Mouse (Mus musculus) cerebellum, postnatal 25 days (tissue): ENCODE results near the gene Clip1.

Source experiments
- DNase-seq, 2 experiments: peaks; one replicate each; pipeline ENCODE4 v3.0.0; 2021; ENCODE audit warnings: mixed read lengths in 2 of 2

Gene Clip1

DNA sequence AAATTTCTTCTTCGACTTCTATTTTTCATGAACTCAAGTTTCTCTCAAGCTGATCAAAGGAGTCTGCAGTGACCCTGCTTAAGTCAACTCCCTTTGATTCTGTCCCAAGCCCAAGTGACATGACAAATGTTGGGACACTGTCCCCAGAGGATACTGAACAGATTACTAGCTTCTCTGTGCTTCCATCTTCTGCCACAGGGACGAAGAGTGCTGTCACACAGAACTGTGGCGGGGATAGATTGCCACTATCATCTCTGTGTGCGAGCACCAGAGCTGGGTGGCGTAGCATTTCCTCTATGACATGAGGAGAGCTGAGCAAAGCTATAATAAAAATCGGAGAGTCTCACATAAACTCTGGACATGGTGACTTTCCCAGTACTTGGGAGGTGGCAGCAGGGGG lies 82.2 kb downstream of the Clip1 start:
- no peak for DNase-seq

DNA sequence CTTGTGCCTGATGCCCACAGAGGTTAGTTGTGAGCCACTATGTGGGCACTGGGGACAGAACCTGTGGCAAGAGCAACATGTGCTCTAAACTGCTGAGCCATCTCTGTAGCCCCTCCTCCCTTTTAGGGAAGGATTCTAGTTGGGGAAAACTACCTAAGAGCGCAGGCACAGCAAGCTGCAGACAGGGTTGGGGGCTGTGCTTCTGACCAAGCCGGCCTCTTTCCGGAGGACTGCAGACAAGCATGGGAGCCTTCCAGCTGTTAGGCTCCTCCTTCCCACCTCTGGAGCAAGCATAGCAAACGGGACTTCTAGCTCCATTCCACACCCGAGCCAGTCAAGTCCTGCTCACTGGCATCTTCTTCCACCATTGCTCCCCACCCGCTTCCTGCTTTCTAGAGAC lies 85.1 kb downstream of the Clip1 start:
- no peak for DNase-seq

DNA sequence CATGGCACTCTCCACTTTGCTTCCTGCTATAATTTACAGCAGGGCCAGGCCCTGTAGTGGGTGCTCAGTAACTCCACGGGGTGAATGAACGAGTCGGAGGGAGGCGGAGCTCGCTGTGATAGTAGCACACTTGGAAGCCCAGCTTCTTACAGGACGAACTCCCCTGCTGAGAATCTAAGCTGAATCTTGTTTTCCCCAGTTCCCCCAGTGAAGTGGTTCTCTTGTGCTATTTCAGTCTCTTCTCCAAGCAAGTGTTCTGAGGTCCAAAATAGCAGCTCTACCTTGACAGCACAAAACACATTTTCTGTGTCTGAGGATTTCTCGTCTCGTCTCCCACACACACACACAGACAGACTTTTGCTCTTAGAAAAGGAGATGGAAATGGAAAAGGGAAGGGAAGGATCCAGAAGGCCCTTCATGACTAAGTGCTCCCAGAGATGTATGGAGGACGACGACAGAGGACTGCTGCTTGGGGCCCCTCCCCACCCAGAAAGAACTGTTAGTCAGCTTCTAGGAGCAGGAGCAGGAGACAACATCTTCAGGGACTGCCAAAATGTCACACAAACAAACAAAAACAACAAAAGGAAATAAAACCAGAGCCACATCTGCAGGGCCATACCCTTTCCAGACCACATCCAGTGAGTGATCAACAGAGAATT lies 90.7 kb downstream of the Clip1 start:
- no peak for DNase-seq

DNA sequence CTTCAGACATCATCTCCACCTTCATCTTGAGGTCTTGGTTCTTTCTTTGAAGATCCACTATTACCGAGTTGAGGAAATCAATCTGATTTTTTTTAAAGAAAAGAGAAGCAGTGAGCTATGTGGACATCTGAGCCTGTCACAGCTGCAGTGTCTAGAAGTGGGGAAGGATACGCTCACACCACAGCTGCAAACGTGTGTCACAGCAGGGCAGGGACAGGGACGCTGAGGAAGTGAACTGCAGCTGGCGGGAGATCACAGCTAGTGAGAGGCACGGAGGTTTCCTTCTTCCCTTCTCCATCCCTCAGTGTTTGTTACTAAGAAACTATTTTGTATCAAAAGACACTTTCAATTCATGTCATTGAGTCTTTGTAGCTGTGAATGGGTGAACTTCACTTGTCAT lies 104.4 kb downstream of the Clip1 start:
- DNase-seq = no peak

DNA sequence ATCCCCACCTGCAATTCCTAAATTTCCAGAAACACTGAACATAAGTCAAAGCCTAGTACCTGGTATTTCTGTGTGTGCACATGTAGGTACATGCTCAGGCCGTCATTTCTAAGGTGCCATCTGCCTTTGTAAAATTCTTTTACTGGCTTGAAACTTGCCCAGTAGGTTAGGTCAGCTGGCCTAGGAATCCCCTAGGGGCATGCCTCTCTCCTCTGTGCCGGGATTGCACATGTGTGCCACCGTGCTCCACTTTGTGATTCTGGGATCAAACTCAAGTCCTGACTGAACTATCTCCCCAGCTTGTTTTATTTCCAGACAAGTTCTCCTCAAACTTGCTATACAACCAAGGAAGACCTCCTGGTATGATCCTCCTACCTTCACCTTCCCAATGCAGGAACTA lies 107.7 kb downstream of the Clip1 start:
- DNase-seq = no peak

DNA sequence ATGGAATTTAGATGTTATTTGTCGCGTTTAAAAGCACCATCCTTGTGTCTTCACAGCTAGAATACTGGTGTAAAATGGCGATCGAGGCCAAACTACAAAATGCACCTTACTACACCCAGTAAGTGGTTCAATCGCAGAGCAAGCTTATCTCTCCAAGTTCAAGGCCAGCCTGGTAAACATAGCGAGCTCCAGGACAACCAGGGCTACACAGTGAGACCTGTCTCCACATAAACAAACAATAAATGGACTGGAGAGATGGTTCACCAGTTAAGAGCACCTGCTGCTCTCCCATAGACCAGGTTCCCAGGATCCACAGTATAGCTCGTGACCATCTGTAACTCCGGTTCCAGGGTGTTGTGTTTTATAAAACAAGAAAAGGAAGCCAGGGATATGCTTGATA lies 111.1 kb downstream of the Clip1 start:
- DNase-seq = no peak

DNA sequence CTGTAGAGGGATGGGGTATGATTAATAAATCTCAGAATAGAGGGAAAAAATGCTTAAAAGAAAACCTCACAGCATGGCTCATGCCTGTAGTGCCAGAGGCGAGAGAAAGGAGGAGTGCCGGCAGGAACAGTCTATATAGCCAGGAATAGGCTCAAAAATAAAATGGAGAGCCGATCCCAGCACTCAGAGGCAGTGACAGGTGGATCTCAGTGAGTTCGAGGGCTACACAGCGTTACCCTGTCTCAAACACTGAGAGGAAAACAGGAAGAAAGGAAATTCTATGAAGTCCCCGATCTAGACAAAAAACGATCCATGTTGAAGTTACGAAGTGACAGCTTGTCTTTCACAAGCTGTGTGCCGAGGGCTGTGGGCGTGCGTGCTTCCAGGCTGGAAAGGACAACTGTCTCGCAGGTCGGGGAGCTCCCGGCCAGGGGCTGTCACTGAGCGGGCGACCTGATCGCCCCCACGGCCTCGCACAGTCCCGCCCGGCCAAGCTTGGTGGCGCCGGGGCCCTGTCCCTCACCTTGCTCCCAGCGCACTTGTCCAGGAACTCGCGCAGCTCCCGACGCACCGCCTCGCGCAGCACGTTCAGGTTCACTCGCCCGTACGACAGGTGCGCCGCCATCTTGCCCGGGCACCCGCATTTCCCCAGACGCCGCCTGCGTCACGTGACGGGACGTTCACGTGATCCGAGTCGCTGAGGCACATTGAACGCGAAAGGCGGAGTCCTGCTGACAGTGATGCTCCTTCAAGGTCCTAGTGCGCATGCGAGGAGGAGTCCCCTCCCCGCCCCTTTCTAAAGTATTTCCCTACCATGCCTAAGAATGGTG lies 111.8 kb downstream of the Clip1 start, which contains the start of gene Vps33a:
TSS of gene Vps33a (minus strand) at position 682 of the 830 bp plus-strand sequence.
- peak; percentile 96 to 99 for DNase-seq

DNA sequence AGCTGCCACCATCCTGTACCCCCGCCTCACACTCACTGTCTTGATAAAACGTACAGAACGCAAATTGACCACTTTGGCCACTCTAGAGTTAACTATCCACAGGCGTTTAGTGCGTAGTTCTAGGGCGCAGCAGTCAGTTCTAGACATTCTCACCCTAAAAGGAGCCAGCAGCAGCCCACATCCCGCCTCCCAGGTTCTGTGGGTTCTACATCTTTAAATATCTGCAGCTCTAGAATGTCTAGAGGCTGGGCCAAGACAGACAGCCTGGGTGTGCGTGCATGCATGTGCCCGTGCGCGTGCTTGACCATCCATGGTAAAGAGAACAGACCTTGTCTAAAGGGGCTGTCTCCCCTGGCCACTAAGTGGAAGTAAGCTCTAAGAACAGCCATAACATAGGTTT lies 123.3 kb downstream of the Clip1 start:
- no peak for DNase-seq

DNA sequence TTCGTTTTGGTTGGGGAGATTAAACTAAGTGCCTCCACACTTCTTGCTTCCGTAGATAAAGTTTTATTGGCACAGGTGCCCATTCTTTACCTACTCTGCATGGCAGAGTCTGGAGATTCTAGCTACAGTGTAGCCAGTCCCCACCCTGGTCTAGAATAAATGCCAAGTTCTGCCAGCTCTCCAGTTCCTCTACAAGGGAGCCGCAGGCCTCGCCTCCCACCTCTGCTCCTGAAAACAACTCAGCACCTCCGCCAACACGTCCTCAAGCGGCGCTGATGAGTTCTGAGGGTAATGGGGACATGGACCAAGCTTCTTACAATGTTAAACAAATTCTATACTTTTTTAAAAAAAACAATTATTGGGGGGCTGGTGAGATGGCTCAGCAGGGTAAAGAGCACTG lies 124.8 kb downstream of the Clip1 start:
- no peak for DNase-seq

DNA sequence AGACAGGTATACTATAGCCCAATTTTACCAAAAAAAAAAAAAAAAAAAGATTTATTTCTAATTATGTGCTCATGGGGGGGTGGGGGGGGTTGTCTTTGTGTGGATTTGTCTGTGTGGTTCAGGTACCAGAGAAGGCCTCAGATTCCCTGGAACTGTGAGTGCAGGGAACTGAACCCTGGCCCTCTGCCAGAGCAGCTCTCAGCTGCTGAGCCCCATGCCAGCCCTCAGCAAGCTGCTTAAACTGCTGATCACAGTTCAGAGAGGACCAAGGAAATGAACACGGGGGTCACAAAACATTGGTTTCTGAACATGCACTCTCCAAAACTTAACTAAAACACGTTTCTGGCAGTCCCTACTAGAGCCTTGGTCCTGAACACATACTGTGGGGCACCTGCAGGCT lies 128.0 kb downstream of the Clip1 start:
- DNase-seq = peak; percentile 86 to 92

DNA sequence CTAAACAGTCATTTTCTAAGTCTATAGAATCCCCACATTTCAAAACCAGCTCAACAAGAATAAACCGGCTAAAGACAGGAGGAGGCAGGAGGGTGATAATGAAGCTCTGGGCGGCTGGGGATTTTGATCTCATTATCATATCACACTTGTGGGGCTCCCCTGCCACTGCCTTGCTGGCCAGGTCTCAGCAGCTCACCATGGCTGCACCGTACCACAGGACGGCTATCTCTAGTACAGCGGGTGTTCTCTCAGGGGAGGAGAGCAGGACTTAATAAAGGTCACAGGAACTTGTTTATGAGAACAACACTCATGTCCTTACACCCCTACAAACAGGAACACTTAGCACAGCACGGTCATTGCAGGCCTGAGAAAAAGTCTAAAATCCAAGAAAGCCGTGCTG lies 128.7 kb downstream of the Clip1 start:
- no peak for DNase-seq

DNA sequence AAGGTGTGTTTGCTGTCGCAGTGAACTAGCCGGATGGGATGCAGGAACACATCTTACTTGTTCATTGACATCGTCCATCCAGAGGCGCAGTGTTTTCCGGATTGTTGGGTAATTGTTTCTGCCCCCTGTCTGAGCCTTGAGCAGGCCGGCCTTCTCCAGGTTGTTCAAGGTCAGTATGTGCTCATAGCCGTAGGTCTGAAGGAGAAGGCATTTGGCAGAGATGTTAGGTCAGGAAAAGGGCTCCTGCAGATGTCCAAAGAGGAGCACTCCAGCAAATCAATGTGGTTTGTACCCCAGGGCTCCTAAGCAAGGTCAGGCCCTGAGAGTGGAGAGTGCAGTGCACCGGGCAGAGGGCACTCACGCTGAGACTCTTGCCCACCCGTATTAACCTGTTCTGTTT lies 150.6 kb downstream of the Clip1 start:
- peak in 1 of 2 experiments; percentile 3 for DNase-seq

DNA sequence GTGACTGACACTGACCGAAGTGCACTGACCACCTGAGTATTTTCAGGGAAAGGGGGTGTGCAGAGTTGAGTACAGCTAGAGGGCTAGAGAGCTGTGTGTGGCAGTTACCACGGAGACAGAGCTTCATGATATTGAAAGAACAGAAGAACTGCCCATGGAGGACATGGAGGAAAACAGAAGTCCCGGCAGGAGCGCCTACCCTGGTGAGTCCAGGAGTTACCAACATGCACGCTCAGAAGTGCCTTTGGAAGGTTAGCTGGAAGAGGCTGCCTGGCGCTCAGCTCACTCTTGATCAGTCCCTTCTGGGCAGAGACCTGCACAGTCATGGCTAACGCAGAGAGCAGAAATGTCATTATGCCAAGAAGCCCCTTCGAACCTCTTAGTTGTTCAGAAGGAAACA lies 154.4 kb downstream of the Clip1 start:
- DNase-seq = peak in 1 of 2 experiments; percentile 2

DNA sequence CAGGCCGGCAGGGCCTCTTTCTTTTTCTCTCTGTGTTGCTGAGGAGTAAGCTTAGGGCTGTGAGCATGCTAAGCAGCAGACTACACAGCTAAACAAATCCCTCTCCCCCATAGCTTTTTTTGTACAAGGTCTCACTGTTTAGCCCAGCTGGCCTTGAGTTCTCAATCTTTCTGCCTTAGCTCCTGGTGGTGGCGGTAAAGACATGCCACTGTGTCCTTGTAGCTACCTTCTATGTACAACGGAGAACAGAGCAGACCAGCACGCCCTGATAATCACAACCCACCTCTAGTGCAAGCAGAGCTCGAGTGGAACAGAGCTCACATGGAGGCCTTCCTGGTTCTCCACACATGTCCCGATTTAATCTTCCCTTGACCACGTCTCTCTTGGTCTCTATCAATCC lies 155.8 kb downstream of the Clip1 start:
- peak in 1 of 2 experiments; percentile 2 for DNase-seq
